Mouse (Mus musculus): ENCODE measurements around the gene Gm5114.
"Not testable (repeated sequence)": the region's sequence is repeated elsewhere in the genome, so short reads cannot be mapped to it uniquely, and the experiment has no call there.

Gm5114 gene

GRCm38 (mm10) chr7:39413060-39413459, at the start of gene Gm5114:
Gene Gm5114 (minus strand): TSS chr7:39413160.
- not testable (repeated sequence) for DNase-seq (ENCODE audit: low spot score in 2 of 2)

- DNase-seq (ENCODE audit: low spot score in 2 of 2): no peak
These were observed 42.8 kb upstream of the Gm5114 start for GRCm38 (mm10) chr7:39455806-39456205.

- peak in 1 of 2 experiments; percentile 6 for DNase-seq (ENCODE audit: low spot score in 2 of 2)
These were observed 36.5 kb upstream of the Gm5114 start for GRCm38 (mm10) chr7:39449260-39450021.

- no peak for DNase-seq (ENCODE audit: low spot score in 2 of 2)
These were observed 35.8 kb upstream of the Gm5114 start for GRCm38 (mm10) chr7:39448626-39449242.

GRCm38 (mm10) chr7:39441237-39441636, 28.3 kb upstream of the Gm5114 start:
- no peak for DNase-seq (ENCODE audit: low spot score in 2 of 2)

- no peak for DNase-seq (ENCODE audit: low spot score in 2 of 2)
These were observed 27.4 kb upstream of the Gm5114 start for GRCm38 (mm10) chr7:39440362-39440761.

Data from thymus, postnatal 10 days (tissue).